Mouse (Mus musculus): ENCODE data around the gene Kif5c. TPM values are rescaled to one million over a fixed set of nuclear protein-coding genes. Genes with fewer than 3 reads are reported as not detected.

Kif5c gene
- polyA plus RNA-seq, 1 experiment, result 279 TPM

GRCm38 (mm10) chr2:49660375-49660923 is 41.4 kb downstream of the Kif5c start:
- DNase-seq (ENCODE audit: extremely low spot score in 1 of 2, low spot score in 1 of 2), result no peak

GRCm38 (mm10) chr2:49661348-49661747 is 42.2 kb downstream of the Kif5c start:
- DNase-seq (ENCODE audit: extremely low spot score in 1 of 2, low spot score in 1 of 2), result no peak

DNA sequence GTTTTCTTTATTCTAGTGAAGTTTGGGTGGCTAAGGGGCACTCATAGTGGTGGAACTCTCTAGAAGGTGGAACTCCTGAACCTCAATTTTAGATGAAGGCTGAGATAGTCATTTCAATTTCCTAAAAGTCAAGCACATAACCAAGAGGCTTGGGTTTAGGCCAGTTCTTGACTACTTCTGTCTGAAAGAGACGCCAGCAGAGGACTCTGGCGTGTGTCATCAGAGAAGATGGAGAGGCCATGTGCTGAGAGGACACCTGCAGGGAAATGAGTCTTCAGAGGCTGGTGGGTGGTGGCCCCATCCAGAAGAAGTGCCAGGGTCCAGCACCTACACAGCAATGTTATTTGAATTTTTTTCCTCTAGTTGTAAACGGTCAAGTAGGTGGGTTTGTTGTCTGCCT is 42.8 kb downstream of the Kif5c start:
- no peak for DNase-seq (ENCODE audit: extremely low spot score in 1 of 2, low spot score in 1 of 2)

GRCm38 (mm10) chr2:49671753-49672500 is 52.8 kb downstream of the Kif5c start:
- no peak for DNase-seq (ENCODE audit: extremely low spot score in 1 of 2, low spot score in 1 of 2)

DNA sequence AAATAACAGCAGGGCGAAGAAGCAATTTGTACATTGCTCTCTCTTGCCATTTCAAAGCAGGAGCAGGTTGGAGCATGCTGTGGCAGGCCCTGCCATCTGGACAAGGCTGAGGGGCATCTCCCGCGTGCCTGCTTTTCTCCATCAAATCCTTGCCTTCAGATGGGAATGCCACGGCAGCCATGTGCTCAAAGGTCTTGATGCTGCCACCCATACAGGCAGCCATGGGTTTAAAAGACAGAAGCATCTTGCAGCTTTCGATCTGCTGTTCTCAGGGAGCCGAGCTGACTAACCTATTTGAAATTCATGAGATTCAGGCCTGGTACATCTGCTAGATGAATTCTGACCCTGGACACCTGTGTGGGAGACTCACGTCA is 53.4 kb downstream of the Kif5c start:
- peak in 1 of 2 experiments; percentile 41 for DNase-seq (ENCODE audit: extremely low spot score in 1 of 2, low spot score in 1 of 2)

GRCm38 (mm10) chr2:49676020-49676419 is 56.9 kb downstream of the Kif5c start:
- DNase-seq (ENCODE audit: extremely low spot score in 1 of 2, low spot score in 1 of 2), result no peak

GRCm38 (mm10) chr2:49678386-49678785 is 59.3 kb downstream of the Kif5c start:
- no peak for DNase-seq (ENCODE audit: extremely low spot score in 1 of 2, low spot score in 1 of 2)

GRCm38 (mm10) chr2:49679135-49679964 is 60.3 kb downstream of the Kif5c start:
- no peak for DNase-seq (ENCODE audit: extremely low spot score in 1 of 2, low spot score in 1 of 2)

DNA sequence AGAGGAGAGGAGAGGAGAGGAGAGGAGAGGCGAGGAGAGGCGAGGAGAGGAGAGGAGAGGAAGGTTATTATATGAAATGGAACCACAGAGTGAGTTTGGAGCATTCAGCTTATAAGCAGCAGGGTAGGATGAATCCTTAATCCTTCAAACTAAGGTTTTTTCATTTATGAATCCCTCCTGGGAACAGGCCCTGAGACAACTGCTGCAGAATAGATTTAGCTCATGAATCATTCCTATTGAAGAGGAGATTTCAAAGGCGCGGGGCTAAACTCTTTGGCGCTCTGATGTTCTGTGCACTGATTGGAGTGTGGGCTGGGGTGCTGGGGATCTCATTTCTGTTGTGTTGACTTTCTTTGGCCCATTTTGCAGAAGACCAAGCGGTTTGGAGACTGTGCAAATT is 63.7 kb downstream of the Kif5c start:
- peak in 1 of 2 experiments; percentile 65 for DNase-seq (ENCODE audit: extremely low spot score in 1 of 2, low spot score in 1 of 2)

DNA sequence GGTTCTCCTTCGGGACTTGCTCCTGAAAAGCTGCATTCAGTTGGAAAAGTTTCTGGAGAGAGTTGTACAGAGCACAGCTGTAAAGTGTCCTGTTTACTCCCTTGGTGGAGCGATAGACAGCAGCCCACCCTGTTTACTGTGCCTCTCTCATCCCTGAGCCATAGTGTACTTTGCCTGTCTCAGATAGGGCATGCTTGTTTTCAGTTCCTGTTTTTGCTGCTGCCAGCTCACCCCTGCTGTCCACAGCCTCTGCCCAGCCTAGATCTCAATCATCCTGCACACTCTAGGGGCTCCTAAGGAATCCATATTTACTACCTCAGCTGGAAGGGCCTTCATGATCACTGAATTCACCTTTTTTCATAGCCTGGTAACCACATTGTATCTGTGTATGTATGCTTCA is 65.7 kb downstream of the Kif5c start:
- no peak for DNase-seq (ENCODE audit: extremely low spot score in 1 of 2, low spot score in 1 of 2)

DNA sequence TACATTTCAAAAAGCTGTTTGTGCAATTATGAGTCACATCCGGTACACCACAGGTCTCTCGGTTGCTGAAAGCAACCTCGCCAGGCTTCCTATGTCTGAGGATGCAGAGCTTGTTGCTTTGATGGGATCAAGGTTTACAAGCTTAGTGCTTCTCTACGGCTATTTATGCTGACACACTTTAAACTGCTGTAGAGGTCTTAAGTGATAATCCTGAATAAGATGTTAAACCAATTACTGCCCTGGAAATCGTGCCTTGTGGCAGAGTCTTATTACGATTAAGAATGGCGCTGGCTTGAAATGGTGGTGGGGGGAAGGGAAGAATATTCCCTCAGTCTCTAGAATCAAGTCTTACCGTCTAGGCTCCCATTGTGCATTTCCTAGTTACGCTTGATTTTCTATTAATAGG is 71.3 kb downstream of the Kif5c start:
- DNase-seq (ENCODE audit: extremely low spot score in 1 of 2, low spot score in 1 of 2), result no peak

DNA sequence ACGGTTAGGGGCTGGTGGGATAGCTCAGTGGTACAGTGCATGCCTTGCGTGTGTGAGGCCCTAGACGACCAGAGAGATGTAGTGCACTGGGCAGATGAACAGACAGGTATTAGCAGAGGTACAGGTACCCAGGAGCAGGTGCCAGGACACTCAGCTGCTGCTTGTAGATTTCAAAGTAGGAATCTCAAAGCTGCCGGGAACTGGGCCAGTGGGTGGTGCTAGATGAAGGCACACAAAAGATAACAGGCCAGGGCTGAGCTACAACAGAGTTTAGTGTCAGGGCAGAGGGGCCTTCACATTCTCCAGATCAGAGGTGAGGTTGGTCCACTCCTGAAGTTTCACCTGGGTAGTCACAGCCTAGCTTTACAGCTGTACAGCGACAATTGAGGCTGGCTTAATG is 72.3 kb downstream of the Kif5c start:
- DNase-seq (ENCODE audit: extremely low spot score in 1 of 2, low spot score in 1 of 2), result no peak

DNA sequence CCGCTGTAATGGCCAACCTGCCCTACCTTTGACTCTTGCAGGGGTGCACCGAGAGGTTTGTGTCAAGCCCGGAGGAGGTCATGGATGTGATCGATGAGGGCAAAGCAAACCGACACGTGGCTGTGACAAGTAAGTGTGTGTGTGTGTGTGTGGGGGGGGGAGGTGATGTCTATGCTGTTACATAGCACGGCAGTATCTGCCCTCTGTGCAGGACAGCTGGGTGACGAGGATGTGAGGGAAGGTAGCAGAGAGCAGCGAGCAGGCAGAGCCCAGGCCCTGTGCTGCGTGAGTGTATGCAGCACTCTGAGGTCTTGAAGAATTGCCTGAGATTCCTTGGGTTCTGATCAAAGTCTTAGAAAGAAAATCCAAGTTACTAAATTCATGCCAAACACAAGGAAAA is 75.6 kb downstream of the Kif5c start:
- no peak for DNase-seq (ENCODE audit: extremely low spot score in 1 of 2, low spot score in 1 of 2)

DNA sequence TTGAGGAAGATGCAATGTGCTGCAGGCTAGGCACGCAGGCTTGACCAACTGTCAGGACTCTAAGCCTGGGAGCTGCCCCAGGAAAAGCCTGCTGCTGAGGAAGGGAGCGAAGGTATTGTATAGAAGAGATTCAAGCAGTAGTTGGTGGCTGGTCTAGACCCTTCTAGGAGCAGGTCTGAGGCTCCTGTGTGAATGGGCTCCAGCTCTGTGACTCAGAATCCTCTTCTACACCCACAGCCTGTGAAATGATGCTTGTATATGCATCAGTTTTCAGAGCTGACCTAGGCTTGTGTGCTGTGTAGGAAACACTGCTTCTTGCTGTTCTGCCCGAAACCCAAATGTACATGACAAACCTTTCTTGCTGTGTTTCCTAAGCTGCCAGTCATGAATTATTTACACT is 76.4 kb downstream of the Kif5c start:
- peak; percentile 44 to 63 for DNase-seq (ENCODE audit: extremely low spot score in 1 of 2, low spot score in 1 of 2)

DNA sequence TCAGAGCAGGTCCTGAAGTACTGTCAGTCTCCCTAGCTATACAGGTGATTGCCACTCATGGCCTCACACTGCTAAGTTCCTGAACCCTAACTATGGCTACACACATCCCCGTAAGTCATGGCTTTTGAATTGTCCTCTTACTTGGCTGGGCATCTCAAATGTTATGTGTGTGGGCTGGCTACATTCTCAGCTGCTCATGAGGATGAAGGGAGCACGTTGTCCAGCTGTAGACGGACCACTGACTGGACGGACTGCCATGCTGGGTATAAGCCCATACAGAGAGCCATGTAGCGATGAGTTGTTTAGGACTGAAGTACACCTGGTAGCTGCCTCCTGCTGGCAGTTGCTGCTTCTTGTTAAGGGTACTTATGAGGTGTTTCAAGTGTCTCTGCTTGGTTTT is 79.8 kb downstream of the Kif5c start:
- no peak for DNase-seq (ENCODE audit: extremely low spot score in 1 of 2, low spot score in 1 of 2)

GRCm38 (mm10) chr2:49700176-49700971 is 81.3 kb downstream of the Kif5c start:
- no peak for DNase-seq (ENCODE audit: extremely low spot score in 1 of 2, low spot score in 1 of 2)

- no peak for DNase-seq (ENCODE audit: extremely low spot score in 1 of 2, low spot score in 1 of 2)
Observed at GRCm38 (mm10) chr2:49710223-49710622, 91.1 kb downstream of the Kif5c start.

GRCm38 (mm10) chr2:49711693-49712092 is 92.6 kb downstream of the Kif5c start:
- DNase-seq (ENCODE audit: extremely low spot score in 1 of 2, low spot score in 1 of 2), result peak in 1 of 2 experiments; percentile 60

- DNase-seq (ENCODE audit: extremely low spot score in 1 of 2, low spot score in 1 of 2), result no peak
Observed at GRCm38 (mm10) chr2:49712336-49712887, 93.3 kb downstream of the Kif5c start.

DNA sequence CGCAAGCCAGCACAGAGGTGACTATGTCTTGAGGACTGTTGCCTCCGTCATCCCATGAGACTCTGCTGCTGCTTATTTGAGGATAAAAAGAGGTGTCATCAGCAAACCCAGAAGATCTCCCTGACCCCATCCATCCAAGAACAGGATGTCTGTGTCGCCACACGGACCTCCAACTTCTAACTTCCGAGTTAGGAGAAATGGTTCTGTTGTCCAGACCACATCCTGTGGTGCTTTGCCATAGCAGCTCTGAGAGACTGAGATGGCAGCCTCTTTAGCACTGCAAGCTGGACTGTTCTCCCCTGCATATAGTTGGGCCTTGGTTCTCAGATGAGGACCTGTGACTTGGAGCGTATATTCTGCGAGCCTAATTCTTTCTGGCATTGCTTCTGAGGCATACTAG is 97.4 kb downstream of the Kif5c start:
- DNase-seq (ENCODE audit: extremely low spot score in 1 of 2, low spot score in 1 of 2), result no peak

Measured in frontal cortex, adult 2 months (tissue).